Mouse (Mus musculus): Measurements from ENCODE around the gene Akap13.

The Akap13 gene

GRCm38 (mm10) chr7:75516716-75517619 is 61.6 kb downstream of the Akap13 start:
- DNase-seq (ENCODE audit: low spot score in 2 of 2) = no peak

- no peak for DNase-seq (ENCODE audit: low spot score in 2 of 2)
Observed at GRCm38 (mm10) chr7:75520531-75520930, 65.2 kb downstream of the Akap13 start.

- DNase-seq (ENCODE audit: low spot score in 2 of 2) = no peak
Observed at GRCm38 (mm10) chr7:75521199-75521598, 65.9 kb downstream of the Akap13 start.

GRCm38 (mm10) chr7:75522226-75522625 is 66.9 kb downstream of the Akap13 start:
- no peak for DNase-seq (ENCODE audit: low spot score in 2 of 2)

GRCm38 (mm10) chr7:75524789-75525569 is 69.6 kb downstream of the Akap13 start:
- no peak for DNase-seq (ENCODE audit: low spot score in 2 of 2)

GRCm38 (mm10) chr7:75525716-75526401 is 70.5 kb downstream of the Akap13 start:
- DNase-seq (ENCODE audit: low spot score in 2 of 2) = no peak

GRCm38 (mm10) chr7:75528751-75529150 is 73.4 kb downstream of the Akap13 start:
- no peak for DNase-seq (ENCODE audit: low spot score in 2 of 2)

- DNase-seq (ENCODE audit: low spot score in 2 of 2) = no peak
Observed at GRCm38 (mm10) chr7:75529857-75530437, 74.6 kb downstream of the Akap13 start.

GRCm38 (mm10) chr7:75530642-75531041 is 75.3 kb downstream of the Akap13 start:
- DNase-seq (ENCODE audit: low spot score in 2 of 2) = no peak

- no peak for DNase-seq (ENCODE audit: low spot score in 2 of 2)
Observed at GRCm38 (mm10) chr7:75533079-75533478, 77.7 kb downstream of the Akap13 start.

GRCm38 (mm10) chr7:75536298-75536697 is 81.0 kb downstream of the Akap13 start:
- DNase-seq (ENCODE audit: low spot score in 2 of 2) = no peak

GRCm38 (mm10) chr7:75537567-75537966 is 82.2 kb downstream of the Akap13 start:
- no peak for DNase-seq (ENCODE audit: low spot score in 2 of 2)

- no peak for DNase-seq (ENCODE audit: low spot score in 2 of 2)
Observed at GRCm38 (mm10) chr7:75538513-75538912, 83.2 kb downstream of the Akap13 start.

- no peak for DNase-seq (ENCODE audit: low spot score in 2 of 2)
Observed at GRCm38 (mm10) chr7:75539168-75539567, 83.8 kb downstream of the Akap13 start.

- no peak for DNase-seq (ENCODE audit: low spot score in 2 of 2)
Observed at GRCm38 (mm10) chr7:75549856-75550255, 94.5 kb downstream of the Akap13 start.

GRCm38 (mm10) chr7:75550791-75551336 is 95.5 kb downstream of the Akap13 start:
- DNase-seq (ENCODE audit: low spot score in 2 of 2) = no peak

GRCm38 (mm10) chr7:75553002-75553666 is 97.8 kb downstream of the Akap13 start:
- no peak for DNase-seq (ENCODE audit: low spot score in 2 of 2)

GRCm38 (mm10) chr7:75553667-75554045 is 98.3 kb downstream of the Akap13 start:
- no peak for DNase-seq (ENCODE audit: low spot score in 2 of 2)

GRCm38 (mm10) chr7:75554065-75554464 is 98.7 kb downstream of the Akap13 start:
- DNase-seq (ENCODE audit: low spot score in 2 of 2) = no peak

- no peak for DNase-seq (ENCODE audit: low spot score in 2 of 2)
Observed at GRCm38 (mm10) chr7:75555940-75556339, 100.6 kb downstream of the Akap13 start.

- DNase-seq (ENCODE audit: low spot score in 2 of 2) = no peak
Observed at GRCm38 (mm10) chr7:75558225-75558624, 102.9 kb downstream of the Akap13 start.
